Comparison of ENCODE assay signal across 9 mouse cellular contexts in the genomic region with DNA sequence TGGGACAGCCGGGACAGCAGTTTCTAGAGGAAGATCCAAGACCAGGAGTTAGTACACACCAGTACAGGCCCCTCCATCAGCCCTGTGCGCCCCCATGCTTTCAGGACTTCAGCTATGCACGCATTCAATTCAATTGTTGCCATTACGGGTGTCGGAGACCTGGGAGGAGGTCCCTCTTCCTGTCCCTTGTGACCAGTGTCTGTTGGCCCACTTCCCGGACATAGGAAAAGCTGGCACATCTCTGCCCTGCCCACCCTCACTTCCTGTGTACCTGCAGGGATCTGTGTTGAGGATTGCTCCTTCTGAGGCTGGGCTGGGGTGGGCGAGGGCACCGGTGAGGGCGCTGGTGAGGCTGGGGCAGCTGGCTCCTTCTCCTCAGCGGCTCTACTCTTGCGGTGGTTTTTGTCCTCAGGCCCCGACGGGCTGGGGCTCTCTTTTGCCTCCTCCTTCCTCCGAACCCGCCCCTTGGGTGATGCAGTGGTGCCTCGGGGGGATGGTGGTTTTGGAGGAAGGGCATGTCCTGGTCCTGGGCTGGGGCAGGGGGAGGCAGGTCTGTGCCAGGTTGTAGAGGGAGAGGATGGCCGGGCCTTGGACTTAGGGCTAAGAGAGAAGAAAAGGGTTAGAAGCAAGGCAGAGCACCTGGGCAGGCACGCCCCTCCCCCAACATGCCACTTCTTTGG. TPM values are rescaled to one million over a fixed set of nuclear protein-coding genes. Genes with fewer than 3 reads are reported as not detected.
DNase-seq lines count a peak whose midpoint lies in the region.
"Had no signal": no experiment of that assay in that cellular context is flagged by ENCODE, and none has a peak within 500 bp of the region (broad histone marks: within the 10 kb centered on the region; RNA-seq: fewer than 3 reads in every experiment).

No protein-coding gene starts in this region.

- peak; percentile 35 for DNase-seq in cerebellum, adult 9-11 months
- DNase-seq in cerebellum, postnatal 4 days (ENCODE audit: low spot score in 2 of 2) = no peak
- peak; percentile 55 for DNase-seq in kidney, postnatal 14 days
- DNase-seq in kidney, adult 9 months = no peak
- peak; percentile 25 for DNase-seq in thymus, postnatal 25 days
- no peak for DNase-seq in thymus, postnatal 0 days (ENCODE audit: low spot score)
- DNase-seq in urinary bladder, postnatal 25 days (ENCODE audit: low spot score) = no peak
- DNase-seq in embryo, embryonic 10 days (ENCODE audit: low spot score) = no peak
- DNase-seq: kidney, adult 11 months had no signal

RNA-seq across cellular contexts. Expression of gene Map7d1, which starts 21.5 kb away (rescaled TPM):
- polyA plus RNA-seq in thymus, postnatal 0 days (2015; fragmentation: Nextera tagmentation; extraction: Ambion mirVana) = 15.9 and 18.2 TPM in 2 replicates

RNA-seq across cellular contexts. Expression of gene Trappc3, which starts 27.5 kb away (rescaled TPM):
- 112 and 123 TPM in 2 replicates for polyA plus RNA-seq in thymus, postnatal 0 days (2015; fragmentation: Nextera tagmentation; extraction: Ambion mirVana)

RNA-seq across cellular contexts. Expression of gene Thrap3, which starts 32.1 kb away (rescaled TPM):
- polyA plus RNA-seq in thymus, postnatal 0 days (2015; fragmentation: Nextera tagmentation; extraction: Ambion mirVana) = 173 and 202 TPM in 2 replicates

RNA-seq across cellular contexts. Expression of gene Col8a2, which starts 52.0 kb away (rescaled TPM):
- 3.1 and 3.5 TPM in 2 replicates for polyA plus RNA-seq in thymus, postnatal 0 days (2015; fragmentation: Nextera tagmentation; extraction: Ambion mirVana)

Comparison
In these comparisons a context has a peak if more than half of its experiments do, and no peak if none do; other contexts are left out.
1. DNase-seq: peak in cerebellum, adult 9-11 months (single experiment), kidney, postnatal 14 days (single experiment) and thymus, postnatal 25 days (single experiment); none in cerebellum, postnatal 4 days (0 of 2), kidney, adult 9 months (single experiment), thymus, postnatal 0 days (single experiment), urinary bladder, postnatal 25 days (single experiment) and embryo, embryonic 10 days (single experiment).